Mouse (Mus musculus): Measurements from ENCODE around the gene Foxs1. TPM values are rescaled to one million over a fixed set of nuclear protein-coding genes. Genes with fewer than 3 reads are reported as not detected.

Gene Foxs1
- 4.3 and 4.4 TPM in 2 replicates for polyA plus RNA-seq (2015; fragmentation: Nextera tagmentation; extraction: Ambion mirVana)

DNA sequence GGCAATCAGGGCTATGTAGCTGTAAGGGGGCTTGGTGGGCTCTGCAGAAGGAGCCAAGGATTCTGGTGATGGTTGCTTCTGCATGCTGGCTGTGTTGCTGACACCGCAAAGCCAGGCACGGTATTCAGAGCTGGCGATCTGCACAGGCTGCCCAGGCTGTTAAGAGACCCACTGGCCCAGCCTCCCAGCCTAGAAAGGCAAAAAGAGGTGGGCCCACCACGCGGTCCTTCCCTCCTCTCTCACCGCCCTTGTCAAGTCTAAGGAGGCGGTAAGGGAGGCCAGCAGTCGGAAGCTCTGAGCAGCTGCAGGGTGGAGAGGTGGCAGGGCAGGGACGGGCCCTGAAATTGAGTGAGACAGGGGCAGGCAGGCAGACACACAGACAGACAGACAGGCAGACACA, at the start of gene Foxs1:
Gene Foxs1, minus strand, starts transcription at position 161 of the 400 bp plus-strand sequence.
- no peaks in the 10 kb centered on the region for H3K4me1 ChIP-seq
- 0 out of 2 replicates have a peak, but pooled peaks cover 3% of the 10 kb centered on the region for H3K27me3 ChIP-seq (replicated peaks)
- H3K9me3 ChIP-seq: no peaks in the 10 kb centered on the region
- no peak within 1 kb of the TSS for H3K27ac ChIP-seq
- no peak within 1 kb of the TSS for H3K9ac ChIP-seq
- no peaks in the 10 kb centered on the region for H3K36me3 ChIP-seq (replicated peaks)
- H3K4me2 ChIP-seq: no peak within 1 kb of the TSS
- no peak for ATAC-seq (replicated peaks)
- 37% methylated on average over 9 of the region's 9 CpGs for WGBS
- no peak within 1 kb of the TSS for H3K4me3 ChIP-seq

DNA sequence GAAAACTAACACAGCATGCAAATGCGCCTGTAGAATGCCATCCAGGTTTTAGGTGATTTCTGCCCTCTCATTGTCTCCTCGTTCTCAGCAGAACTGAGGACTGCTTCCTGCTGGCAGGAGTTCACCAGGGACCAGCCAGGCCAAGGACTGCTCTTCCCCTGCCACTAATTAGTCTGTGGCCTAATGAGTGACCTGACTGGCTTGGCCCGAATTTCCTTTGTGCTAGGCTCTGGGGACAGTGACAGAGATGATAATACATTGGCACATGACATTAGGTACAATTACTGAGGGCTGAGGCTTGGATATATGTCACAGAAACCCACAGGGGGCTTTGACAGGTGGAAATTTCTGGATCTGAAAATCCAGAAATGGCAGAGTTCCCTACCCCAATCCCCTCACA, 44.0 kb upstream of the Foxs1 start:
- no peak overlapping the region for H3K27ac ChIP-seq
- no peaks in the 10 kb centered on the region for H3K4me1 ChIP-seq
- no peaks in the 10 kb centered on the region for H3K9me3 ChIP-seq
- H3K27me3 ChIP-seq (replicated peaks): no peaks in the 10 kb centered on the region
- no peak overlapping the region for H3K4me2 ChIP-seq
- ATAC-seq (replicated peaks): no peak
- no peaks in the 10 kb centered on the region for H3K36me3 ChIP-seq (replicated peaks)
- 57% methylated on average over 3 of the region's 3 CpGs for WGBS
- no peak overlapping the region for H3K4me3 ChIP-seq
- H3K9ac ChIP-seq: no peak overlapping the region

DNA sequence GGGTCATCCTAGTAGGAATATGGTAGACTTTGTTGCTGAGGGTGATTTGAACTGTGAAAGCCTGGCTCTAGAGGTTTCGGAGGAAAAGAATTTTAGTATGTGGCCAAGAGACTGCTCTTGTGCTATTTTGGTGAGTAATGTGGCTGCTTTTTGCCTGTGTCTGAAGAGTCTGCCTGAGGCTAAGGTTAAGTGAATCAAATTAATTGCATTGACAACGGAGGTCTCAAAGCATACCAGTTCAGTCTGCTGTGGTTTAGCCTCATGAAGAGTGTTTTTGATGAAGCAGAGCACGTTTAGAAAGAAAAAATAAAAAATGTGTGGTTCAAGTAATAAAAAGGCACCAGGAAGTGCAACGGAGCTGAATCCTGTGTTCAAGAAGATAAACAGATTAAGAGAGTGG, 32.5 kb upstream of the Foxs1 start:
- Histone ChIP-seq H3K27ac (no peak overlapping the region), H3K4me1 (peaks cover 6% of the 10 kb centered on the region), H3K4me3 (no peak overlapping the region), H3K27me3 (replicated peaks) (peaks cover 3% of the 10 kb centered on the region; the same call in 1 of the 2 replicates), H3K36me3 (replicated peaks) (no peaks in the 10 kb centered on the region), H3K4me2 (no peak overlapping the region), H3K9me3 (no peaks in the 10 kb centered on the region), H3K9ac (no peak overlapping the region)
- 69% methylated on average over 4 of the region's 4 CpGs for WGBS
- ATAC-seq (replicated peaks): no peak

DNA sequence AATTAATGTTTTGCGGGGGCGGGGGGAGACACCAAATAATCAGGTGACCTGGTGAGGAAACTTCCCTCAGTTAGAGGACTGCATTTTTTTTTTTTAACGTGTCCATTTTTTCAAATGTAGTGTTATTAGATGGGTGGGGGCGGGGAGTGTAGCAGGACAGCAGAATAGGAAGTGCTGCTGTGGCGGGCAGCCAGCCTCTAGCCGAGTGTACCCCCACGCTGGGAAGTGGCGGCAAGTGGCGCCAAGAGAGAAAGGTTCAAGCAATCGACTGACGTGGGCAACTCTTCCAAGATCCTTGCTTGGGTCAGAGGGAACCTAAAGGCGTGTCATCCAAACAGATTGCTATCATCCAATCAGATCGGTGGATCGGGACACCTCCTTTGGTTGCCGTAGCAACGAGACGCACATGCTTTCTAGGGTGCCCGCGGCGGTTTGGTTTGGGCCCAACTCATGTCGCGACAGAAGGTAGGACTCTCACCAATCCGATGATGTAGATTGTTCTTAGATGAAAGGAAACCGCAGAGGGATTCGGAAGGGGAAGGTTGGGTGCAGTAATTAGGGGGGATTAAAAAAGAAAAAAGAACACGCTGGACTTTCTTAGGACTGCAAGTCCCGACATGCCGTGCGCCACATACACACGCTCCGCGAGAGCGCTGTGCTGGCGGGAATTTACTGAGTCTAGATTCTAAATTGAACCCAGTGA, 29.2 kb upstream of the Foxs1 start, which contains the start of gene Ttll9:
Gene Ttll9, plus strand, starts transcription at position 395 of the 703 bp plus-strand sequence.
- H3K27ac ChIP-seq: no peak within 1 kb of the TSS
- WGBS: 2% methylated on average over 34 of the region's 34 CpGs
- peak within 1 kb of the TSS; percentile 74 for H3K4me2 ChIP-seq
- H3K9me3 ChIP-seq: no peaks in the 10 kb centered on the region
- H3K4me1 ChIP-seq: peaks cover 6% of the 10 kb centered on the region
- no peaks in the 10 kb centered on the region for H3K36me3 ChIP-seq (replicated peaks)
- ATAC-seq (replicated peaks): peak; percentile 94
- H3K9ac ChIP-seq: no peak within 1 kb of the TSS
- peak within 1 kb of the TSS; percentile 46 for H3K4me3 ChIP-seq
- peaks cover 4% of the 10 kb centered on the region; the same call in 1 of the 2 replicates for H3K27me3 ChIP-seq (replicated peaks)

DNA sequence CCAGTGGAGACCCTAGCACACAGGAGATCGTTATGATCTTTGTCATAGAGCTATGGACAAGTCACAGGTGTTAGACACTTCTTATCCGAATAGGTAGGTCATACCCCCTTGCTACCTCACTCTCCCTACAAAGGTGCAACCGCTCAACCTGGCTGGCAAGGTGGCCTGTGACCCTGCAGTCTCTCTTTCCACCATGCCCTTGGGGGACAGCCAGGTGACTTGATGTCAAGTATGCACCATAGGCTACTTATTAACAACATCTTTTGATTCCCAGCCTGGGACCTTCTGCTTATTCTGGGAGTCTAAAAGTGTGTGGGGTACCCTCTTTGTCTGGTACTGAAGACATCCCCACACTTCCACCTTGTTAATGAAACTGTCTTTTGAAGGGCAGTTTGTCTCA, 25.1 kb upstream of the Foxs1 start:
- 80% methylated on average over 3 of the region's 3 CpGs for WGBS
- Histone ChIP-seq H3K36me3 (replicated peaks) (no peaks in the 10 kb centered on the region), H3K4me2 (no peak overlapping the region), H3K27me3 (replicated peaks) (peaks cover 4% of the 10 kb centered on the region; the same call in 1 of the 2 replicates), H3K9ac (no peak overlapping the region), H3K9me3 (no peaks in the 10 kb centered on the region), H3K4me1 (peaks cover 6% of the 10 kb centered on the region), H3K4me3 (no peak overlapping the region), H3K27ac (no peak overlapping the region)
- no peak for ATAC-seq (replicated peaks)

DNA sequence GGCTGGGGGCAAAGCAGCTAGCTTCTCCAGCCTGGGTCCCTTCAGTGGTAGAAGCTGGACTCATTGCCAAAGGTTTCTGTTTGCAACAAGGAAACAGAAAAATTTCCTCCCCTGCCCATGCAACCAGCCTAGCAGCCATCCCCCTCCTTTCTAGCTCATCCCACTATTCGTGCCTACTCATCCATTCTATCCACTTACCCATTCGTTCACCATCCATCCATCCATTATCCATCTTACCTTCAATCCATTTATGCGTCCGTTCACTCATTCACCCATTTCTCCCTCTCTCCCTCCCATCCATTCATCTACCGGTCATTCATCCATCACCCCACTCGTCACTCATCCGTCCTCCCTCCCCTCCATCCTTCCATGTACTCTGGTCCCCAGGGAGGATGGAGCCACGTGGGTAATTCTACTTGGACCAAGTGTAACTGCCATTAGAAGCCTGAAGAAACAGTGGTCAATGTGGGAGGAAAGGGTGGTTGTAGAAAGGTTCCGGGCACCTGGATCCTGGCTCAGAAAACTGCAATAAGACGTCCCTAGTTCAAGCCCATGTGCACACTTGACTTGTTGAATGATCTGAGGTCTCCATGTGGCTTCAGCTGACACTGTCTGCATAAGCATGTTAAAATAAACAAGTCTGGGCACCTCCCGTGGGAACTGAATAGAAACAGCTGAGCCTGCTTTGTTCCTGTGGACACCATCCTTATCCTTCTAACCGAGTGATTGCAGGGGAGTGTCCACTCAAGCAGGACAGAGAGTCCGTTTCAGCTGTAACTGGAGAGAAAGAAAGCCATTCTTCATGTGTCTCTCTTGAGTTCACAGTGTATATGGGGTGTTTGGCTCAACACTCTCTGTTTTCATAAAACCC, 19.1 kb upstream of the Foxs1 start:
- Histone ChIP-seq H3K27ac (peak overlapping the region; percentile 82), H3K4me3 (peak overlapping the region; percentile 82), H3K36me3 (replicated peaks) (no peaks in the 10 kb centered on the region), H3K9me3 (no peaks in the 10 kb centered on the region), H3K27me3 (replicated peaks) (no peaks in the 10 kb centered on the region; the same call in none of the 2 replicates), H3K4me1 (peaks cover 20% of the 10 kb centered on the region), H3K4me2 (peak overlapping the region; percentile 92), H3K9ac (peak overlapping the region; percentile 74)
- peak; percentile 32 for ATAC-seq (replicated peaks)
- WGBS: 8% methylated on average over 13 of the region's 13 CpGs

DNA sequence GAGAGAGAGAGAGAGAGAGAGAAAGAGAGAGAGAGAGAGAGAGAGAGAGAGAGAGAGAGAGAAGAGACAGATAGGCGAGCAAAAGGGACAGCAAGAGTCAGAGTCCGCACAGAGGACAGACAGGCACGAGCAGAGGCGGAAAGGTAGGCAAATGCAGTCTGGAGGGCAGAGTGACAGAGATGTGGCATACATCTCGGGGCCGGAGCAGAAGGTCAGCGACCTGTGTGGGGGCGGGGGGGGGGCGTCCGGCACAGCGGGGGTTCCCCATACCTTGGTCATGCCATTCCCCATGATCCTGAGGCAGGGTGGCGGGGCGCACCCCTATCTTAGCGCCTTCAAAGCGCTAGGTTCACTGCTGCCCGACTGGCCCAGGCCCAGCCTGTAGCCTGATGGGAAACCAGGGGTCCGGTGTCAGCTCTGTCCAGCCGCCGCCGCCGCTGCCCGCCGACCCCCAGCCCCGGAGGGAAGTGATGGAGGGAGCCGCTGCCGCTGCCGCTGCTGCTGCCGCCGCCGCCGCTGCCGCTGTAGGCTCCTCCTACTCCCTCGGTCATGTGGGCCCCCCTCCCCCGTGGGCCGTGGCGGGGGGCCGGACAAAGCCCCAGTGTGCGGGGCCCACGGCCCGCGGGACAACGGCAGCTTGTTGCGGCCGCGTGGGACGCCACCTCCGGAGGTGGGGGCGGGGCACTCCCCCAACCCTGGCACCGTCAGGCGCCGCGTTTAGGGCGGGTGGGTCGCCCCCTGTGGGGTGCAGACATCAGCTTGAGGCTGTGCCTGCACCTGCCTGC, 18.2 kb upstream of the Foxs1 start, which contains the start of gene Dusp15:
Gene Dusp15, minus strand, starts transcription at position 634 of the 785 bp plus-strand sequence.
- Histone ChIP-seq H3K4me2 (peak within 1 kb of the TSS; percentile 92), H3K27ac (peak within 1 kb of the TSS; percentile 82), H3K4me1 (peaks cover 20% of the 10 kb centered on the region), H3K9ac (peak within 1 kb of the TSS; percentile 74), H3K27me3 (replicated peaks) (no peaks in the 10 kb centered on the region; the same call in 1 of the 2 replicates), H3K4me3 (peak within 1 kb of the TSS; percentile 82), H3K9me3 (no peaks in the 10 kb centered on the region), H3K36me3 (replicated peaks) (no peaks in the 10 kb centered on the region)
- peak; percentile 86 for ATAC-seq (replicated peaks)
- WGBS: under 1% methylated on average over 51 of the region's 54 CpGs

DNA sequence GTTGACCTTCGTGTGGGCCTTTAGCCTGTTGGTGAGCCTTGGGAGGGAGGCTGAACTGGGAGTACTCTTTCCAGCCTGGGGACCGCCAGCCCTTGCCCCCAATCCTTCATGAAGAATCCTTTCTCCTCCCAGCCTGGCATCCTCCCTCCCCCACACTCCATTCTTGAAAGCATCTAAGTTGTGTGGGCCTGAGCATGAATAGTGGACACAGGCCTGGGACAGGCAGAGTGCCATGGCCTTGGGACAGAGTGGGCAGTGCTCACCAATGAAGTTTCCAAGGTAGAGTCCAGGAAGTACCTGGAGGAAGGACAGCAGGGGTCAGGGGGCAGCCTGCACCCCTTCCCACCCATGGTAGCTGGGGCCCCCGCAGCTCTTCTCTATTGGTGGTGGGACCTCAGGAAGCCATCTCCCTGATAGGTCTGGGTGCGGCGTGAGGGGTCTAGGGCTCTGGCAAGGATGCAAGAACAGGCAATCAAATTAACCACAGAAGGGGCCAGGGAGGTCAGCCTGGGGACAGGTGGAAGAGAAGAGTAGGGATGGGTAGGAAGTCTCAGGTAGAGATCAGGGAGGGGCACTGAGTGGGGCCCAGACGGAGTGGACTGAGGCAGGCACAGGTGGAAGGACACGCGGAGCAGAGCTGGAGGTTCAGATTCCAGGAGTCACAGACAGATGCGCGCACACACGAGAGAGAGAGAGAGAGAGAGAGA, 17.5 kb upstream of the Foxs1 start:
- no peak overlapping the region for H3K27ac ChIP-seq
- H3K4me1 ChIP-seq: peaks cover 20% of the 10 kb centered on the region
- peak overlapping the region; percentile 92 for H3K4me2 ChIP-seq
- H3K27me3 ChIP-seq (replicated peaks): peaks cover 5% of the 10 kb centered on the region; the same call in 1 of the 2 replicates
- H3K36me3 ChIP-seq (replicated peaks): no peaks in the 10 kb centered on the region
- H3K9ac ChIP-seq: peak overlapping the region; percentile 74
- WGBS: 35% methylated on average over 11 of the region's 11 CpGs
- peak; percentile 51 for ATAC-seq (replicated peaks)
- H3K4me3 ChIP-seq: peak overlapping the region; percentile 82
- no peaks in the 10 kb centered on the region for H3K9me3 ChIP-seq

DNA sequence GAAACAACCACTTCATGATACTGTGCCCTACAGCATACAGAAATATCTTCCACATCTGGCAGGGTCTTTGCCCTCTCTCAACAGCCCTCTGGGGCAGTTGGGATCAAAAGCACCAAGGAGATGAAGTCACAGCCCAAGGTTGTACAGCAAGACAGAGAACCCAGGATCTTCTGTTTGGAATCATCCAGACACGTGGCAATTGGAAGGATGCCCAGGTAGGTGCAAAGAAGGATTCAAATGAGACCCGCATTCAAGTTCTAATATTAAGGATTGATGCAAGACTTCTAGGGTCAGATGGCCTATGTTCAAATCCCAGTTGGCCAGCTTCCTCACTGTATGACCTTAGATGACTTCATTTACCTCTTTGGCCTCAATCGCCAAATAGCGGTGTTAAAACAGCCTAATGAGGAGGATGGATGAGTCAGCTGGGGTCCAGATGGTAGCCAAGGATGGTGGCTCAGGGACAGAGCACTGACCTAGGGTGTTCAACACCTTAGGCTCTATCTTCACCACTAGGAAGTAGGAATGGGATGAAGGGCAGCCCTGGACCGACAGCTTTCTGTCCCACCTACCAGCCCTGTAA, 15.5 kb upstream of the Foxs1 start:
- H3K36me3 ChIP-seq (replicated peaks): no peaks in the 10 kb centered on the region
- ATAC-seq (replicated peaks): no peak
- peaks cover 25% of the 10 kb centered on the region for H3K27me3 ChIP-seq (replicated peaks)
- 88% methylated on average over 5 of the region's 5 CpGs for WGBS
- H3K27ac ChIP-seq: no peak overlapping the region
- H3K9ac ChIP-seq: no peak overlapping the region
- no peak overlapping the region for H3K4me3 ChIP-seq
- no peak overlapping the region for H3K4me2 ChIP-seq
- H3K4me1 ChIP-seq: peaks cover 23% of the 10 kb centered on the region
- no peaks in the 10 kb centered on the region for H3K9me3 ChIP-seq

DNA sequence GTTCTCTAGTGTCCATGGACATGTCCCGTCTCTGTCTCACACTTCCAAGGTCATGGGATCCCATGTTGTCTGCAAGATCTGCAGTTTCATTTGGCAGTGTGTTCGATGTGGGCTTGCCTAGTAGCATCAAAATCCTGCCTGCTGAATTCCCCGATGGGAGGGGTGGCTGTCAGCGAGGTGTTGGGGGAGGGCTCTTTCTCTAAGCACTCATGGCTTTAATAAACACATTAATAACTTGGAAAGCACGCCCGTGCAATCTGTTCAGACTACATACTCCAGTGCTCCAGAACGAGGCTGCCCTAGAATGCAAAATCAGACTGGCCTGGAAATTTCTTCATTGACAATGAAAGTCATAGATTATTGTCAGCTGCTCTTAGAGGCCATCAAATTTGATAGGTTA, 14.1 kb upstream of the Foxs1 start:
- Histone ChIP-seq H3K36me3 (replicated peaks) (no peaks in the 10 kb centered on the region), H3K9ac (no peak overlapping the region), H3K4me3 (no peak overlapping the region), H3K4me1 (peaks cover 26% of the 10 kb centered on the region), H3K27ac (no peak overlapping the region), H3K27me3 (replicated peaks) (peaks cover 39% of the 10 kb centered on the region), H3K9me3 (no peaks in the 10 kb centered on the region), H3K4me2 (no peak overlapping the region)
- 58% methylated on average over 7 of the region's 7 CpGs for WGBS
- no peak for ATAC-seq (replicated peaks)

DNA sequence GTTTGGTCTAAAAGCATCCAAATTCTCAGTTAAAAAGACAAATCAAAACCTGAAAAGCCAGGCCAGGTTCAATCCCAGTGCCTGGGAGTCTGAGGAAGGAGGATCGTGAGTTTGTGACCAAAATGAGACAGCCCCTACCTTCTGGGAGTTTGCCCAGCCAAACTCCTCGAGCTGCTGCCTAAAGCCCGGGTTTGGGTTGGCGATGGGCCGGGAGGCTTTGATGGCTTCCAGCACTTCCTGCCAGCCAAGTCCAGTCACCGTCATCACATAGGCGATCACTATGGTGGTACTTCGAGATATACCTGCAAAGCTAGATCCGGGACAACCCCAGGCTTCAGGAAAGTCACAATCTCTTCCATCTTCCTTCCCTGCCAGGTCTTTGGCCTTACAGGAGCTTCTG, 11.0 kb upstream of the Foxs1 start:
- H3K9ac ChIP-seq: no peak overlapping the region
- peaks cover 52% of the 10 kb centered on the region for H3K27me3 ChIP-seq (replicated peaks)
- no peak overlapping the region for H3K27ac ChIP-seq
- no peaks in the 10 kb centered on the region for H3K9me3 ChIP-seq
- peaks cover 14% of the 10 kb centered on the region for H3K4me1 ChIP-seq
- H3K4me2 ChIP-seq: no peak overlapping the region
- ATAC-seq (replicated peaks): no peak
- no peaks in the 10 kb centered on the region for H3K36me3 ChIP-seq (replicated peaks)
- WGBS: 59% methylated on average over 9 of the region's 9 CpGs
- no peak overlapping the region for H3K4me3 ChIP-seq

All from midbrain, embryonic 15.5 days (tissue).